Mouse (Mus musculus) lung, postnatal 0 days (tissue): ENCODE measurements around the gene Krt36.

Experiments used
- CTCF ChIP-seq: IDR thresholded peaks from 2 replicates; pipeline ENCODE4 v1.5.1; 2016; ENCODE audit warnings: antibody characterized with exemption, mild to moderate bottlenecking
- EP300 ChIP-seq: IDR thresholded peaks from 2 replicates; pipeline ENCODE4 v1.6.1; 2016; ENCODE audit warnings: antibody characterized with exemption, mild to moderate bottlenecking, control low read depth

DNA sequence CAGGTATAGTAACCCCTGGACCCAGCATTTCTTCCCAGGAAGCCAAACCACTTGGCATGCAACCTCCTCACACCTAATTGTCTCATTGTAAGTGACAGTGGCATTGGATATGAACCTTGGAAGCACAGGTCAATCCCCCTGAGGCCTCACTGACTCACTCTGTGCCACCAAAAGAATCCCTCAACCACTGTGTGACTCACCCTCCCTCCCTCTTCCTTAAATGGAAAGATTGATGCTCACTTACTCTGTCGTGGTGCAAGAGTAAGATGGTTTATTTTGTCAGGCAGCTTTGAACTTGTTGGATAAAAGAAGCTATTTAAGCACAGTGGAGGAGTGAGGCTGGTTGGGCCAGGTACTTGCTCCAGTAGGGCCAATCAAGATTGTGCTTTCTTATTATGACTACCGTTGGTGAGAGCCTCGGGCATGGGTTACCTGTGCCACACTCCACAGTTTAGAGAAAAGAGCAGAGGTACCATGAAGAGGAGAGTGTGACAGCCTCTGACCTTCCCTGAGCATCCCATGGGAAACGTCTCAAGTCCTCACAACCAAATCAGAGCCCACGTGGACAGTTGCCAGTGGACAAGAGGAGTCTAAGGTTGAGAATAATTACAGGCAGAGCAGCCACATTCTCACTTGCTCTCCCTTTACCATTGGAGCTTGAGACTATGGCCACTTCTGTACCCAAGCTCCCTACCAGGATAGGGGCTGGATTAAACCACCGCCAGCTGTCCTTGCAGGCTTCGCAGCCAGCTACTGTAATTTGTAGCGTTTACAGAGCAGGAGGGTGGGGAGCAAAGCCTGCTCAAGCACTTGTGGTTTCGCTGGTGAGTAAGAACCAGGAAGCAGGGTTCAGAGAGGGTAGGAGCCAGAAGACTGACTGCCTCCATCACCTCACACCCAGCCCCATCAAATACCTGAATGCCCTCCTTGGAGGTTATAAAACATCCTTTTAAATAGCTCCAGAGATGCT, 49.5 kb downstream of the Krt36 start:
- TF ChIP-seq CTCF (no peak), EP300 (no peak)
